Mouse (Mus musculus) CH12.LX (cell line): Measurements from ENCODE around the gene E2f7. TPM values are rescaled to one million over a fixed set of nuclear protein-coding genes. Genes with fewer than 3 reads are reported as not detected.

Experiments
- DNase-seq: peaks from one replicate; pipeline ENCODE4 v3.0.0-alpha.2; 2013; ENCODE audit errors: extremely low read depth
- H3K27ac ChIP-seq: 2 replicates; pipeline ENCODE4 v1.5.1; 2012; ENCODE audit warnings: low read depth, mild to moderate bottlenecking, control low read depth, moderate library complexity; ENCODE audit not compliant: insufficient read depth
- H3K27me3 ChIP-seq: replicated peaks from 2 replicates; pipeline ENCODE3; 2012; ENCODE audit warnings: inconsistent platforms
- H3K36me3 ChIP-seq, 2 experiments: replicated peaks in 1 of 2; 2 replicates each; pipeline versions ENCODE3 to v1.6.1; 2012; ENCODE audit warnings: inconsistent platforms in 1 of 2, low read length in 1 of 2, mild to moderate bottlenecking in 1 of 2, mixed read lengths in 1 of 2, moderate library complexity in 1 of 2; ENCODE audit not compliant: control insufficient read depth in 1 of 2, insufficient read depth in 1 of 2
- H3K4me1 ChIP-seq, 2 experiments: 2 replicates each; pipeline ENCODE4 v1.6.1; 2012; ENCODE audit warnings: inconsistent platforms in 1 of 2, moderate library complexity in 1 of 2; ENCODE audit not compliant: insufficient read depth in 2 of 2, control insufficient read depth in 1 of 2
- H3K4me2 ChIP-seq: 2 replicates; pipeline ENCODE4 v1.6.1; 2012; ENCODE audit warnings: low read depth, mild to moderate bottlenecking, control low read depth; ENCODE audit not compliant: poor library complexity, insufficient read depth, severe bottlenecking
- H3K4me3 ChIP-seq, 3 experiments: fragments of 150-350 bp in 1 of 3; sonication (generic) in 1 of 3; replicated peaks in 1 of 3; 2 replicates each; pipeline versions ENCODE3 to v1.5.1; 2011 to 2012; ENCODE audit warnings: low read depth in 2 of 3, low read length in 2 of 3, mild to moderate bottlenecking in 2 of 3, moderate library complexity in 2 of 3, control low read depth in 1 of 3, improper control_type of control experiment in 1 of 3, inconsistent platforms in 1 of 3, mixed read lengths in 1 of 3; ENCODE audit not compliant: poor library complexity in 1 of 3
- H3K79me2 ChIP-seq: replicated peaks from 2 replicates; pipeline ENCODE4 v1.6.1; 2012; ENCODE audit warnings: mild to moderate bottlenecking, moderate library complexity; ENCODE audit not compliant: control insufficient read depth, poor library complexity, insufficient read depth, severe bottlenecking; ENCODE audit errors: extremely low read depth
- H3K9ac ChIP-seq: 2 replicates; pipeline ENCODE4 v1.6.1; 2012; ENCODE audit warnings: low read depth, mild to moderate bottlenecking, control low read depth, moderate library complexity; ENCODE audit not compliant: insufficient read depth
- H3K9me3 ChIP-seq: replicated peaks from 2 replicates; pipeline ENCODE3; 2012; ENCODE audit warnings: low read length, inconsistent platforms, mixed read lengths
- BHLHE40 ChIP-seq: IDR thresholded peaks from 2 replicates; pipeline ENCODE4 v1.6.1; 2011; ENCODE audit warnings: mild to moderate bottlenecking, low read depth, low read length, improper control_type of control experiment
- CHD1 ChIP-seq: IDR thresholded peaks from 2 replicates; pipeline ENCODE4 v1.6.1; 2012; ENCODE audit warnings: low read depth, low read length, improper control_type of control experiment, inconsistent platforms
- CHD2 ChIP-seq: IDR thresholded peaks from 2 replicates; pipeline ENCODE4 v1.6.1; 2011; ENCODE audit warnings: low read length, improper control_type of control experiment
- E2F4 ChIP-seq: IDR thresholded peaks from 2 replicates; pipeline ENCODE4 v1.6.1; 2011; ENCODE audit warnings: low read depth, low read length, improper control_type of control experiment; ENCODE audit not compliant: insufficient replicate concordance
- ETS1 ChIP-seq: conservative IDR thresholded peaks from 2 replicates; pipeline ENCODE4 v1.6.1; 2012; ENCODE audit warnings: low read depth, mild to moderate bottlenecking, inconsistent platforms, low read length, improper control_type of control experiment, moderate library complexity
- GABPA ChIP-seq: IDR thresholded peaks from 2 replicates; pipeline ENCODE4 v1.6.1; 2012; ENCODE audit warnings: low read depth, low read length, improper control_type of control experiment, inconsistent platforms; ENCODE audit not compliant: insufficient replicate concordance
- IRF4 ChIP-seq: IDR thresholded peaks from 2 replicates; pipeline ENCODE4 v1.6.1; 2014; ENCODE audit warnings: low read depth, mild to moderate bottlenecking, inconsistent platforms, low read length, improper control_type of control experiment
- JUN ChIP-seq: IDR thresholded peaks from 2 replicates; pipeline ENCODE4 v1.6.1; 2011; ENCODE audit warnings: low read depth, mild to moderate bottlenecking, low read length, improper control_type of control experiment, moderate library complexity; ENCODE audit not compliant: insufficient read depth
- JUND ChIP-seq: conservative IDR thresholded peaks from 2 replicates; pipeline ENCODE4 v1.6.1; 2011; ENCODE audit warnings: low read depth, low read length, improper control_type of control experiment
- MAX ChIP-seq: IDR thresholded peaks from 2 replicates; pipeline ENCODE4 v1.6.1; 2011; ENCODE audit warnings: low read length, improper control_type of control experiment
- MXI1 ChIP-seq: IDR thresholded peaks from 2 replicates; pipeline ENCODE4 v1.6.1; 2011; ENCODE audit warnings: mild to moderate bottlenecking, low read depth, low read length, improper control_type of control experiment
- NELFE ChIP-seq: IDR thresholded peaks from 2 replicates; pipeline ENCODE4 v1.6.1; 2011; ENCODE audit warnings: low read depth, low read length, improper control_type of control experiment
- NRF1 ChIP-seq: IDR thresholded peaks from 2 replicates; pipeline ENCODE4 v1.6.1; 2014; ENCODE audit warnings: low read depth, mild to moderate bottlenecking, inconsistent platforms, low read length, improper control_type of control experiment, moderate library complexity
- PAX5 ChIP-seq: IDR thresholded peaks from 2 replicates; pipeline ENCODE4 v1.6.1; 2012; ENCODE audit warnings: low read length, inconsistent platforms, mixed read lengths
- POLR2AphosphoS2 ChIP-seq: IDR thresholded peaks from 2 replicates; pipeline ENCODE4 v1.6.1; 2011; ENCODE audit warnings: low read depth, low read length, improper control_type of control experiment
- RCOR1 ChIP-seq: conservative IDR thresholded peaks from 2 replicates; pipeline ENCODE4 v1.6.1; 2012; ENCODE audit warnings: low read depth, mild to moderate bottlenecking, inconsistent platforms, low read length, improper control_type of control experiment
- UBTF ChIP-seq: IDR thresholded peaks from 2 replicates; pipeline ENCODE4 v1.6.1; 2012; ENCODE audit warnings: low read depth, mild to moderate bottlenecking, inconsistent platforms, low read length, improper control_type of control experiment, moderate library complexity
- USF2 ChIP-seq: conservative IDR thresholded peaks from 2 replicates; pipeline ENCODE4 v1.6.1; 2011; ENCODE audit warnings: low read depth, low read length, improper control_type of control experiment
- ZC3H11A ChIP-seq: IDR thresholded peaks from 2 replicates; pipeline ENCODE4 v1.6.1; 2012; ENCODE audit warnings: low read depth, mild to moderate bottlenecking, inconsistent platforms, low read length, improper control_type of control experiment
- ZKSCAN1 ChIP-seq: IDR thresholded peaks from 2 replicates; pipeline ENCODE4 v1.6.1; 2012; ENCODE audit warnings: low read depth, inconsistent platforms, low read length, improper control_type of control experiment, borderline replicate concordance
- ZNF384 ChIP-seq: IDR thresholded peaks from 2 replicates; pipeline ENCODE4 v1.6.1; 2012; ENCODE audit warnings: low read depth, low read length, improper control_type of control experiment, inconsistent platforms
- dilution Hi-C: fragments of 300-500 bp; cut with MboI; formaldehyde crosslinking; loops from 2 replicates; pipeline ENCODE4 v1.14.3; 2020; ENCODE audit warnings: low sequenced_read_pairs; ENCODE audit not compliant: extremely low pct_unique_long_range_greater_than_20kb, extremely low pct_ligation_motif_present
- in situ Hi-C: fragments of 300-500 bp; cut with MboI; formaldehyde crosslinking; loops from 3 replicates; pipeline ENCODE4 v1.14.3; 2019; ENCODE audit warnings: low sequenced_read_pairs, low pct_ligation_motif_present, low pct_unique_long_range_greater_than_20kb, mixed read lengths
- polyA plus RNA-seq: library from polyadenylated mRNA; unstranded; fragments of >175 nt; gene quantifications from 2 replicates; pipeline ENCODE4 v1.2.1, GENCODE M21; 2012; ENCODE audit warnings: low read depth; ENCODE audit not compliant: insufficient read length
- total RNA-seq, 2 experiments: library from RNA; depleted of rRNA; stranded (reverse); fragments of 300-350 nt in 1 of 2; fragments of >200 nt in 1 of 2; gene quantifications; 2 replicates each; pipeline ENCODE4 v1.2.3; 2012 to 2014

The E2f7 gene
- total and polyA plus RNA-seq, 3 experiments: 0.82 to 3.8 (median 1.1) TPM

GRCm38 (mm10) chr10:110810528-110810927, 65.3 kb downstream of the E2f7 start:
- in situ Hi-C loops: no loop called here

GRCm38 (mm10) chr10:110811209-110811861, 66.1 kb downstream of the E2f7 start:
- dilution Hi-C loops (no loop called here), in situ Hi-C loops (no loop called here)
- H3K36me3 ChIP-seq: no peaks in the 10 kb centered on the region
- no peak overlapping the region for H3K9ac ChIP-seq
- TF ChIP-seq ZC3H11A (no peak), IRF4 (no peak), USF2 (no peak), E2F4 (no peak), NRF1 (no peak), NELFE (no peak), MAX (no peak), ZNF384 (no peak), ZKSCAN1 (no peak), MXI1 (no peak), PAX5 (no peak), UBTF (no peak), ETS1 (no peak), GABPA (no peak), RCOR1 (no peak), POLR2AphosphoS2 (no peak)
- no peak overlapping the region for H3K4me3 ChIP-seq
- no peaks in the 10 kb centered on the region for H3K9me3 ChIP-seq
- H3K27me3 ChIP-seq: no peaks in the 10 kb centered on the region
- H3K4me1 ChIP-seq: peaks cover 4 to 34% of the 10 kb centered on the region in 2 experiments; a peak in 3 of 4 replicates
- no peaks in the 10 kb centered on the region for H3K79me2 ChIP-seq
- no peak overlapping the region for H3K27ac ChIP-seq
- no peak overlapping the region for H3K4me2 ChIP-seq
- DNase-seq: no peak

More at GRCm38 (mm10) chr10:110810528-110810927, 65.3 kb downstream of the E2f7 start:
- H3K4me1 ChIP-seq: peaks cover 4 to 32% of the 10 kb centered on the region in 2 experiments; a peak in 3 of 4 replicates
- dilution Hi-C loops: no loop called here
- no peaks in the 10 kb centered on the region for H3K36me3 ChIP-seq
- no peaks in the 10 kb centered on the region for H3K9me3 ChIP-seq
- no peak overlapping the region for H3K9ac ChIP-seq
- no peak overlapping the region for H3K27ac ChIP-seq
- TF ChIP-seq UBTF (no peak), BHLHE40 (no peak), JUN (no peak), POLR2AphosphoS2 (no peak), CHD1 (no peak), NRF1 (no peak), IRF4 (no peak), NELFE (no peak), MAX (no peak), JUND (no peak), CHD2 (no peak)
- H3K27me3 ChIP-seq: no peaks in the 10 kb centered on the region
- no peak overlapping the region for H3K4me3 ChIP-seq
- no peaks in the 10 kb centered on the region for H3K79me2 ChIP-seq
- no peak for DNase-seq
- H3K4me2 ChIP-seq: no peak overlapping the region
